Mouse (Mus musculus): Measurements from ENCODE around the gene Sgpl1. TPM values are rescaled to one million over a fixed set of nuclear protein-coding genes. Genes with fewer than 3 reads are reported as not detected.

The Sgpl1 gene
- polyA plus RNA-seq, 1 experiment from 2014 or later = 89.3 TPM

GRCm38 (mm10) chr10:61174711-61175441 lies 27.4 kb upstream of the Sgpl1 start:
- ATAC-seq (ENCODE audit: low FRiP score, low read depth) = no peak
- 45% methylated on average over 13 of the region's 13 CpGs for WGBS
- H3K4me1 ChIP-seq = peaks cover 4% of the 10 kb centered on the region

GRCm38 (mm10) chr10:61172496-61172895 lies 25.0 kb upstream of the Sgpl1 start:
- H3K27ac ChIP-seq = no peak overlapping the region
- no peaks in the 10 kb centered on the region for H3K9me3 ChIP-seq
- H3K9ac ChIP-seq = no peak overlapping the region
- no peaks in the 10 kb centered on the region for H3K36me3 ChIP-seq
- WGBS = 73% methylated on average over 4 of the region's 4 CpGs
- peaks cover 28% of the 10 kb centered on the region for H3K27me3 ChIP-seq
- no peak overlapping the region for H3K4me2 ChIP-seq (replicated peaks)
- ATAC-seq (ENCODE audit: low FRiP score, low read depth) = no peak
- H3K4me1 ChIP-seq = peaks cover 4% of the 10 kb centered on the region
- no peak overlapping the region for H3K4me3 ChIP-seq

More at GRCm38 (mm10) chr10:61174711-61175441, 27.4 kb upstream of the Sgpl1 start:
- Histone ChIP-seq H3K9ac (no peak overlapping the region), H3K27ac (no peak overlapping the region), H3K9me3 (no peaks in the 10 kb centered on the region), H3K36me3 (no peaks in the 10 kb centered on the region), H3K4me3 (no peak overlapping the region), H3K4me2 (replicated peaks) (no peak overlapping the region), H3K27me3 (peaks cover 34% of the 10 kb centered on the region)

GRCm38 (mm10) chr10:61171654-61172053 lies 24.2 kb upstream of the Sgpl1 start, which contains the start of gene Tbata:
Gene Tbata, plus strand, starts transcription at chr10:61171954.
- H3K9ac ChIP-seq = no peak within 1 kb of the TSS
- no peak within 1 kb of the TSS for H3K4me3 ChIP-seq
- no peak within 1 kb of the TSS for H3K27ac ChIP-seq
- 71% methylated on average over 3 of the region's 3 CpGs for WGBS
- ATAC-seq (ENCODE audit: low FRiP score, low read depth) = no peak
- H3K27me3 ChIP-seq = peaks cover 25% of the 10 kb centered on the region
- no peaks in the 10 kb centered on the region for H3K9me3 ChIP-seq
- no peak within 1 kb of the TSS for H3K4me2 ChIP-seq (replicated peaks)
- peaks cover 4% of the 10 kb centered on the region for H3K4me1 ChIP-seq
- no peaks in the 10 kb centered on the region for H3K36me3 ChIP-seq

GRCm38 (mm10) chr10:61168393-61168792 lies 20.9 kb upstream of the Sgpl1 start:
- 66% methylated on average over 2 of the region's 2 CpGs for WGBS
- ATAC-seq (ENCODE audit: low FRiP score, low read depth) = no peak
- H3K4me1 ChIP-seq = no peaks in the 10 kb centered on the region
- no peak overlapping the region for H3K4me3 ChIP-seq
- no peaks in the 10 kb centered on the region for H3K36me3 ChIP-seq
- no peak overlapping the region for H3K27ac ChIP-seq
- no peaks in the 10 kb centered on the region for H3K9me3 ChIP-seq
- no peak overlapping the region for H3K4me2 ChIP-seq (replicated peaks)
- H3K27me3 ChIP-seq = no peaks in the 10 kb centered on the region
- no peak overlapping the region for H3K9ac ChIP-seq

- no peak overlapping the region for H3K9ac ChIP-seq
- WGBS = 38% methylated on average over 9 of the region's 9 CpGs
- no peaks in the 10 kb centered on the region for H3K27me3 ChIP-seq
- H3K9me3 ChIP-seq = no peaks in the 10 kb centered on the region
- no peak overlapping the region for H3K27ac ChIP-seq
- no peak overlapping the region for H3K4me3 ChIP-seq
- no peak overlapping the region for H3K4me2 ChIP-seq (replicated peaks)
- no peaks in the 10 kb centered on the region for H3K36me3 ChIP-seq
- no peaks in the 10 kb centered on the region for H3K4me1 ChIP-seq
- ATAC-seq (ENCODE audit: low FRiP score, low read depth) = no peak
These were observed 20.0 kb upstream of the Sgpl1 start for GRCm38 (mm10) chr10:61167333-61168096.

- Histone ChIP-seq H3K4me3 (no peak overlapping the region), H3K9ac (no peak overlapping the region), H3K4me1 (no peaks in the 10 kb centered on the region), H3K36me3 (no peaks in the 10 kb centered on the region), H3K27ac (no peak overlapping the region), H3K4me2 (replicated peaks) (no peak overlapping the region), H3K27me3 (no peaks in the 10 kb centered on the region), H3K9me3 (no peaks in the 10 kb centered on the region)
- no peak for ATAC-seq (ENCODE audit: low FRiP score, low read depth)
- 69% methylated on average over 3 of the region's 3 CpGs for WGBS
These were observed 14.9 kb upstream of the Sgpl1 start for GRCm38 (mm10) chr10:61162366-61162765.

- H3K27ac ChIP-seq = no peak overlapping the region
- H3K9me3 ChIP-seq = no peaks in the 10 kb centered on the region
- no peak for ATAC-seq (ENCODE audit: low FRiP score, low read depth)
- no peaks in the 10 kb centered on the region for H3K4me1 ChIP-seq
- H3K27me3 ChIP-seq = no peaks in the 10 kb centered on the region
- no peaks in the 10 kb centered on the region for H3K36me3 ChIP-seq
- 80% methylated on average over 4 of the region's 4 CpGs for WGBS
- no peak overlapping the region for H3K4me3 ChIP-seq
- no peak overlapping the region for H3K4me2 ChIP-seq (replicated peaks)
- no peak overlapping the region for H3K9ac ChIP-seq
These were observed 13.2 kb upstream of the Sgpl1 start for GRCm38 (mm10) chr10:61160671-61161070.

GRCm38 (mm10) chr10:61160089-61160488 lies 12.6 kb upstream of the Sgpl1 start:
- H3K4me3 ChIP-seq = no peak overlapping the region
- no peak overlapping the region for H3K9ac ChIP-seq
- H3K36me3 ChIP-seq = no peaks in the 10 kb centered on the region
- H3K9me3 ChIP-seq = no peaks in the 10 kb centered on the region
- H3K27me3 ChIP-seq = no peaks in the 10 kb centered on the region
- 68% methylated on average over 7 of the region's 7 CpGs for WGBS
- ATAC-seq (ENCODE audit: low FRiP score, low read depth) = no peak
- H3K4me1 ChIP-seq = no peaks in the 10 kb centered on the region
- H3K27ac ChIP-seq = no peak overlapping the region
- H3K4me2 ChIP-seq (replicated peaks) = no peak overlapping the region

GRCm38 (mm10) chr10:61158594-61158993 lies 11.1 kb upstream of the Sgpl1 start:
- H3K27ac ChIP-seq = no peak overlapping the region
- H3K27me3 ChIP-seq = no peaks in the 10 kb centered on the region
- no peak overlapping the region for H3K4me3 ChIP-seq
- no peak overlapping the region for H3K9ac ChIP-seq
- H3K4me1 ChIP-seq = no peaks in the 10 kb centered on the region
- no peak for ATAC-seq (ENCODE audit: low FRiP score, low read depth)
- WGBS = 87% methylated on average over 3 of the region's 3 CpGs
- no peaks in the 10 kb centered on the region for H3K36me3 ChIP-seq
- H3K4me2 ChIP-seq (replicated peaks) = no peak overlapping the region
- no peaks in the 10 kb centered on the region for H3K9me3 ChIP-seq

GRCm38 (mm10) chr10:61156453-61156852 lies 8.9 kb upstream of the Sgpl1 start:
- no peaks in the 10 kb centered on the region for H3K4me1 ChIP-seq
- WGBS = 92% methylated on average over 2 of the region's 2 CpGs
- H3K4me2 ChIP-seq (replicated peaks) = no peak overlapping the region
- H3K9ac ChIP-seq = no peak overlapping the region
- no peaks in the 10 kb centered on the region for H3K27me3 ChIP-seq
- H3K36me3 ChIP-seq = no peaks in the 10 kb centered on the region
- no peak overlapping the region for H3K4me3 ChIP-seq
- H3K27ac ChIP-seq = no peak overlapping the region
- ATAC-seq (ENCODE audit: low FRiP score, low read depth) = no peak
- no peaks in the 10 kb centered on the region for H3K9me3 ChIP-seq

GRCm38 (mm10) chr10:61155611-61156010 lies 8.1 kb upstream of the Sgpl1 start:
- Histone ChIP-seq H3K4me3 (no peak overlapping the region), H3K4me2 (replicated peaks) (no peak overlapping the region), H3K9me3 (no peaks in the 10 kb centered on the region), H3K4me1 (peaks cover 4% of the 10 kb centered on the region; the same call in 1 of the 2 replicates), H3K9ac (no peak overlapping the region), H3K27ac (no peak overlapping the region), H3K27me3 (no peaks in the 10 kb centered on the region), H3K36me3 (no peaks in the 10 kb centered on the region)
- 84% methylated on average over 3 of the region's 3 CpGs for WGBS
- ATAC-seq (ENCODE audit: low FRiP score, low read depth) = no peak

GRCm38 (mm10) chr10:61152131-61152530 lies 4.6 kb upstream of the Sgpl1 start:
- Histone ChIP-seq H3K36me3 (no peaks in the 10 kb centered on the region), H3K9ac (no peak overlapping the region), H3K27ac (no peak overlapping the region), H3K4me2 (replicated peaks) (no peak overlapping the region), H3K4me3 (no peak overlapping the region), H3K4me1 (peaks cover 6% of the 10 kb centered on the region; the same call in 1 of the 2 replicates), H3K9me3 (no peaks in the 10 kb centered on the region), H3K27me3 (no peaks in the 10 kb centered on the region)
- ATAC-seq (ENCODE audit: low FRiP score, low read depth) = no peak
